Mouse (Mus musculus) liver, adult 2 months (tissue): ENCODE measurements around the gene Aff3.

Experiments used
- CTCF ChIP-seq: fragments of 200-500 bp; IDR thresholded peaks from 2 replicates; pipeline ENCODE4 v1.5.1; 2011; ENCODE audit warnings: low read depth, low read length, control low read depth
- POLR2A ChIP-seq: fragments of 200-500 bp; IDR thresholded peaks from 2 replicates; pipeline ENCODE4 v1.6.1; 2011; ENCODE audit warnings: low read length, control low read depth; ENCODE audit not compliant: insufficient read depth; ENCODE audit errors: extremely low read depth

DNA sequence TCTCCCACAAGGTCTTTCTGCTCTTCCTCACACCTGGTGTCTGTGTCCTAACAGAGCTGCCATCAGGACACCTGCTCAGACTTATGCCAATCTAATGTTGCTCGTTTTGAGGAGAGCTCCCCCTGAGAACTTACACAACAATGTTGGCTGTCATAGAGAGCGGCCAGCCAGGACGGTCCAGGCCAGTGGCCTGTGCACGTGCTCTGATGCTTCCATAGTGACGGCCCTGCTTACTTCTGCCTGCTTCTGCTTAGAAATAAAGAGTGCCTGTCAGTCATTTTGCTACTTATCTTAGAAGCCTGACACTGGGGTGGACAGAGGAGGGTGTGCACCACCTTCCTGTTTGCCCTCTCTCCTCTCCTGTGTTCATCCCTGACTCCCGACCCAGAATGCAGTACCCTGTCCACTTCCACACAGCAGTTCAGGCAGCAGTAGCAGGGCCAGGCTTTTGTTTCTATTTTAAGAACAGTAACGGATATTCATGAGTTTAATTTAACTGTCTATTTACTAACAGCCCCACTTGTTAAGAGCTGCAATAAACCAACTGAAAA, 208.0 kb downstream of the Aff3 start:
- no peak for TF ChIP-seq CTCF
- TF ChIP-seq POLR2A: no peak
